Mouse (Mus musculus): Measurements from ENCODE around the gene Elf4. TPM values are rescaled to one million over a fixed set of nuclear protein-coding genes. Genes with fewer than 3 reads are reported as not detected.
"Not testable (repeated sequence)": the region's sequence is repeated elsewhere in the genome, so short reads cannot be mapped to it uniquely, and the experiment has no call there.

Gene Elf4
- total RNA-seq, 4 experiments from 2014 or later: 1.0 to 3.1 (median 1.9) TPM

DNA sequence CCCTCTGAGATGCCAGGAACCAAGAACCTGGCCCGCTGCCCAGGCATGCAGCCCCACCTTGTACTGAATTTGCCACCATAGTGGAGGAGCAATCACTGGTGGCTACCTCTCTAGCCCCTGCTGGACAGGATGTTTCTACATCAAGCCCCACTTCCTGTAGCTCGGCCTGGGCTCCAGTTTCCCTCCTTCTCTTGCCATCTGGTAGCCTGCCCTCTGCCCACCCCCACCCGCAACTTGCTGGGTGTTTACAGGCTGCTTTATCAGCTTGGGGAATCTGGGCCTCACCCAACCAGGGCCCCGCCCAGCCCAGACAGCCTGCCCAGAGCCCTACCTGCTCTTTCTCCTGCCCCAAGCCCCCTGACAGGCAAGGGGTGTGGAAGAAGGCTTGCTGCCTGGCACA lies 23.9 kb downstream of the Elf4 start:
- DNase-seq (ENCODE audit: low spot score in 2 of 2): no peak

GRCm38 (mm10) chrX:48436082-48436481 lies 26.9 kb downstream of the Elf4 start:
- DNase-seq (ENCODE audit: low spot score in 2 of 2): not testable (repeated sequence)

DNA sequence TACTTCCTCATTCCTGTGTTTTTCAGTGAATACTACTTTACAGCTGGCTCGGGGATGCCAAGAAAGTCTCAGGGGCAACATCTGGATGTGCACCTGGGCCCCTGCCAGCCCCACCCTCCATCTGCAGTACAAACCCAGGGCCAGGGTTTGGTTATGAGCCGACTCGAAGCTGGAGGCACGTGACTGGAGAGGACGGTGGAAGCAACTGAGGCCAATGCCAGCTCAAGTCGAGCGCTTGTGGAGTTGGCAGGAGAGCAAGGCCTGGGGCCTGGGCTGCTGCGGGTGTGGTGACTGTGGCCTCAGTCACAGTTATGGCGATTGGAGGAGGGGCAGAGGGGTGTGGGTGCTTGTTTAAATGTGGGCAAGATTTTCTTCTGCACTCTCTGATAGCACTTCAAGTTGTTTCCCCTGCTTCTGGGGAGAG lies 27.4 kb downstream of the Elf4 start:
- DNase-seq (ENCODE audit: low spot score in 2 of 2): no peak

DNA sequence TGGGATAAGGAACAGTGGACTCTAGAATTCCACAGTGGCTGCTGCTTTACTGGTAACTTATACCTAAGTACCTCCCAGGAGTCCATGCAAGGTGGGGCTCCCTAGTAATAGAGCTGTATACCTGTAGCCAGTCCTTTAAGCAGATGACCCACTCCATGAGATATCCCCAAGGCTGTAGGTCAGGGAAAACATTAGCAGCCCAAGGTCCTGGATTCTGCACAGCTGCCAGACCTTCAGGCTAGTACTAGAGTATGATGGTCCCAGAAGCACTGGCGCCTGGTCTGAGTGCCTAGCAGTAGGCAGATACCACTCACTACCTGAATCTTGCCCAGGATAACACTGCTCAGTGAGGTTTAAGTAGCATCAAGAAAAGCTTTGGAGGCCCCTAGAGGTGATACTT lies 28.7 kb downstream of the Elf4 start:
- no peak for DNase-seq (ENCODE audit: low spot score in 2 of 2)

- DNase-seq (ENCODE audit: low spot score in 2 of 2): no peak
Observed at GRCm38 (mm10) chrX:48433527-48433899, 29.4 kb downstream of the Elf4 start.

GRCm38 (mm10) chrX:48432599-48433526 lies 30.1 kb downstream of the Elf4 start:
- DNase-seq (ENCODE audit: low spot score in 2 of 2): no peak

DNA sequence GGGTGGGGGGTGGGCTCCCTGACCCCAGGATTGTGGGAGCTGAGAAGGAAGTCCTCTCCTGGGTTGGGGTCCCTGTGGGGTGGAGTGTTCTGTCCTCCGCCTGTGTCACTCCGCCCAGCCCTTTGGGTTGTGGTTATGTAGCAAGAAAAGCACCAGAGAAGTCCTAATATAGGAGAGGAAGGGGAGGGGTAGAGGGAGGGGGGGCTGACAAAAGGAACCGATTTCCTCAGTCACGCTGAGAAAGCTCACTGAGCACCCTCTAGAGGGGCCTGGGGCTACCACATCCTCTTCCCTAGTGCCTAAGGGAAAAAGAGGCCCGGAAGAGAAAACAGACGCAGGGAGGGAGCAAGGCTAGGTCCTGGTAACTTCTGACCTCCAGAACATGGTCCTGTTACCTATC lies 33.4 kb downstream of the Elf4 start:
- no peak for DNase-seq (ENCODE audit: low spot score in 2 of 2)

- DNase-seq (ENCODE audit: low spot score in 2 of 2): no peak
Observed at GRCm38 (mm10) chrX:48429100-48429499, 33.8 kb downstream of the Elf4 start.

DNA sequence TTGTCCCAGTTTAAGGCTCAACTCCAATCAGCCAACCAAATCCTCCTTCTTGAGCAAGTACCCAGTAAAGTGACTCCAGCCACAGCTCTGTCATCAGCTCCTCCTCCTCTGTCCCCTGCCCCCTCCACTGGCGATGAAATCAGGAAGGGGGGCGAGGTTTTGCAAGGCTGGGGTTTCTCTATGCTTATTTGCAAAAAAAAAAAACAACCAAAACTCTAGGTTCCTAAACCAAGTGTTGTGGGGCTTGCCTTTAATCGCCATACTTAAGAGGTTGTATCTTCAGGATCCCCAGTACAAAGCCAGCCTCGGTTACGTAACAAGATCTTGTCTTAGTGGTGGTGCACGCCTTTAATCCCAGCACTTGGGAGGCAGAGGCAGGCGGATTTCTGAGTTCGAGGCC lies 34.3 kb downstream of the Elf4 start:
- DNase-seq (ENCODE audit: low spot score in 2 of 2): no peak

- no peak for DNase-seq (ENCODE audit: low spot score in 2 of 2)
Observed at GRCm38 (mm10) chrX:48428241-48428640, 34.7 kb downstream of the Elf4 start.

DNA sequence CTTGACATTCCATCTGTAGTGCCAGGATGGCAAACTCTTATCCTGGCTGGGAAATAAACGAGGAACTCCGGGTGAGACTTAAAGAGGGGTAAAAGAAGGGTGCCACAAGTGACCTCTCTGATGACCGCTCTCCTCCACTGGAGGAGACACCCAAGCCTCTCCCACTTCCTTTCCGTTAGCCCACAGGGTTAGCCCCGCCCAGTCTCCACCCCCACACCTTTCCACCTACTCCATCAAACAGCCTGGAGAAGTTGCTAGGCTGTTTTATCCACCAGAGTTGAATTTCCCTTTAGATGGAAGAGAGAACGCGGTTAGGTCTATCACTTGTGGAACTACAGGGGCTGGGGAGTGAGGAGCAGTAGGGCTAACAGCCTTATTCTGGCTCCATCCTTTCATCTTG lies 37.7 kb downstream of the Elf4 start:
- DNase-seq (ENCODE audit: low spot score in 2 of 2): no peak

GRCm38 (mm10) chrX:48424583-48424982 lies 38.3 kb downstream of the Elf4 start:
- no peak for DNase-seq (ENCODE audit: low spot score in 2 of 2)

DNA sequence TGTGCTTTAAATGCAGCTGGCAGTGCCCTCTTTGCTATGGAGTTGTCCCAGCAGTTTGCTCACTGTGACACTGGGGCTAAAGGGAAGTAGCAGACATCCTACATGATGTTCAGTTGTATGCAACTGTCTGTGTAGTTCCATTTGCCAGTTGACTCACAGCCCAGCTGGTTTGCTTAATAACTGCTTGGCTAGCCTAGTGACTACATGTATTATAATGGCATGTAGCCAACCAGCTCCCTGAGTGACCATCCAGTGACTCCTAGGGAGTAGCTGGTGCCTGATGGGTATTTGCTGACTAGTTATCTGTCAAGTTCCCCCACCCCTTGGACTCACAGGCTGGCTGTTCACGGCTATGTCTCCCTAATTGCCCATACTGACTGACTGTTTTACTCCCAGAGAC lies 39.3 kb downstream of the Elf4 start:
- no peak for DNase-seq (ENCODE audit: low spot score in 2 of 2)

DNA sequence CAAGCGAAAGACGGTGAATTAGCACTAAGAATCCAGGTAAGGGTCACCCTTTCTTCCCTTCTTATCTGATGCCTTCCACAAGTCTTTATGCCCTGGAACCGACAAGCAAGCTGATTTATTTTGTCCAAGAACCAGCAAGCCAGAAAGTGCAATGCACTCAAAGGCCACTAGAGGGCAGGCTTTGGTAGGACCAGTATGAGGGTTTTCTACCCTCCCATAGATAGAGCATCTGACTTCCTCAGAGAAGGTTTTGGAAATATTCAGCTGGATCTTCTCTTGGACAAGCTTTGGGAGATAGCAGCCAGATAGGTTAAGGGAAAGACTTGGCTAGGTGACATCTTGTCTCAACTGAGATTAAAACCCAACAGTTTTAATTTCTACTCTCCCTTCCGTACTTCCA lies 39.9 kb downstream of the Elf4 start:
- DNase-seq (ENCODE audit: low spot score in 2 of 2): peak; percentile 40 to 65

- DNase-seq (ENCODE audit: low spot score in 2 of 2): no peak
Observed at GRCm38 (mm10) chrX:48418417-48418816, 44.5 kb downstream of the Elf4 start.

- no peak for DNase-seq (ENCODE audit: low spot score in 2 of 2)
Observed at GRCm38 (mm10) chrX:48414291-48414690, 48.6 kb downstream of the Elf4 start.

GRCm38 (mm10) chrX:48412629-48413028 lies 50.3 kb downstream of the Elf4 start:
- no peak for DNase-seq (ENCODE audit: low spot score in 2 of 2)

DNA sequence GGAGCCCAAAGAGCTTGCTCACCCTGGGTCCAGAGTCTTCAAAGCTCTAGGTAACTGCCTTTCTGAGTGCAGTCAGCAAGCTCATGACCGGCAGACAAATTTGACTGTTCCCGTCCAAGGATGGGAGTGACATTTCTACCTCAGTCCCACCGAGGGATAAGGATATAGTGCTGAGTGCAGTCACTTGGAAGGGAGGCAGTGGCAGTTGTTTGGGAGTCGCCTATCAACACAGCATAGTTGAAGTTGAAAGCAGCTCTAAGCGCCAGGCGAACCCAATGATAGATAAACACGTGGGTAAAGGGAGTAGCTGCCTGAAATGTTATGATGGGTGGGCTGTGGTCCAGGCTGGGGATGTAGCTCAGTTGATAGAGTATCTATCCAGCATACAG lies 52.5 kb downstream of the Elf4 start:
- DNase-seq (ENCODE audit: low spot score in 2 of 2): no peak

DNA sequence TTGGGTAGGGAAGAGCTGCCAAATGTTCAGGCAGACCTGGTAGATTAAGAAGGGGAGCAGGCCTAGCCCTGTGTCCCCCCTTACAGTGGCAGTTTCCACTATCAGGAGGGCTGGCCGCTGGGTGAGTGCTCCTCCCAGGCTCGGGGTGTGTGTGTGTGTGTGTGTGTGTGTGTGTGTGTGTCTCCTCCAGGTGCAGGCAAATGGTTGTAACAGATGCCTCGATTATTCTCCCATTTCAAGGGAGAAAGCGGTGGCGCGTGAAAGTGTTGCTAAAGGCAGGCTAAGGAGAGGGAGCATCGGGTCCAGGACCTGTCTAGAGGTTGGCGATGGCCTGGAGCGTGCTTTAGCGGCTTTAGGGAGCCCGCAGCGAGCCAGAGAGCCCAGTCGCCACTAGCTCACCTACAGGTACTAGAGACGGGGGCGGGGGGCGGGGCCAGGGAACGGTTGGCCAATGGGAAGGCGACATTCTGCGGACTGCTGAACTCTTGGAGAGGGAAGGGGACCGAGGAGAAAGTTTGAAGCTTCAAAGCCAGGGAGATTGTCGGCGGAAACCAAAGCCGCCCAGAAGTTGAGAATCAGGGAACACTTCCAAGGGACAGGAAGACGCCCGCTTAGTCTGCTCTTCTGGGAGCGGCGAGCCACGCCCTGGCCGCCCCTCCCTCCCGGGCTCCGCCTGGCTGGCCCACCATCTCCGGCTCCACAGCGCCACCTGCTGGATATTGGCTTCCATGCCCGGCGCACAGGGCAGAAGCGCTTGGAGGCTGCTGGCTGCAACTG lies 53.1 kb downstream of the Elf4 start:
- peak; percentile 63 to 80 for DNase-seq (ENCODE audit: low spot score in 2 of 2)

DNA sequence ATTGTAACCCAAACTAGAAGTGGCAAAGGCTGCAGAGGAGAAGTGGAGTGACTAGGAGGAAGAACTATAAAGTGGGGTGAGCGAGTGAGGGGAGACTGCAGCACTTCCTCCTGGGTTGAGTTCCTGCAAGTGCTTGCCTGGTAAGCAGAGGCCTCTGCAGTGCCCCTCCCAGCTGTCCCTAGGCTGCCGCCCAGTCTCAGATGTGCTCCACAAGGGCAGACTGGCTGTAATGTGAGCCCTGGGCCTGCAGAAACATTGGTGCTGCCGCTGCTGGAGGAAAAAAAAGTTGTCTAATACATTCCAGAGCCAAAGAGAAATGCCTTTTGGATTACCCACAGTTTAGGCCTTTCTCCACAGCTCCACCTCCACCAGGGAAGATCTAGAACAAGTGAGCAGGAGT lies 57.8 kb downstream of the Elf4 start:
- no peak for DNase-seq (ENCODE audit: low spot score in 2 of 2)

GRCm38 (mm10) chrX:48399994-48400393 lies 62.9 kb downstream of the Elf4 start:
- DNase-seq (ENCODE audit: low spot score in 2 of 2): no peak

- no peak for DNase-seq (ENCODE audit: low spot score in 2 of 2)
Observed at GRCm38 (mm10) chrX:48389380-48389779, 73.6 kb downstream of the Elf4 start.

- DNase-seq (ENCODE audit: low spot score in 2 of 2): no peak
Observed at GRCm38 (mm10) chrX:48385927-48386326, 77.0 kb downstream of the Elf4 start.

All from layer of hippocampus, adult 8-10 months (tissue).